Mouse (Mus musculus) cerebellum, adult 8-10 months (tissue): Measurements from ENCODE around the gene Myof.

Experiments used
- DNase-seq: peaks from one replicate; pipeline ENCODE4 v3.0.0; 2022

Myof gene

DNA sequence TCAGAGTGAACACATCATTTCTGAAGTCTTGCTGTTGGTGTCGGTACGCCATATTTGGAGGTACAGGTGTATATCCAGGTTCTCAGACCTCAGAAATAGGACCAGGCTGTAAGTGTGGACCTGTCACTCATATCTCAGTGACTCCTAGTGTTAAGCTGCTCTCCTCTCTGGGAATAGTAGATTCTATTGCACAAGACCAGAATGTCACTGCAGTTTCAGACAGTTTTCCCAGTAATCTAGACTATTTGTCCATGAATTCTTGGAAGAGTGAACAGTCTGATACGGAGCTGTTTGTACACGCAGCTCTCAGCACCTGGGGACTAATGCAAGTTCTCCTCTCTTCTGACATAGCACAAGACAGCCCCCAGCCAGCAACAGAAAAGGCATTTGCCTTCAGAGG is 42.4 kb downstream of the Myof start:
- DNase-seq: no peak

DNA sequence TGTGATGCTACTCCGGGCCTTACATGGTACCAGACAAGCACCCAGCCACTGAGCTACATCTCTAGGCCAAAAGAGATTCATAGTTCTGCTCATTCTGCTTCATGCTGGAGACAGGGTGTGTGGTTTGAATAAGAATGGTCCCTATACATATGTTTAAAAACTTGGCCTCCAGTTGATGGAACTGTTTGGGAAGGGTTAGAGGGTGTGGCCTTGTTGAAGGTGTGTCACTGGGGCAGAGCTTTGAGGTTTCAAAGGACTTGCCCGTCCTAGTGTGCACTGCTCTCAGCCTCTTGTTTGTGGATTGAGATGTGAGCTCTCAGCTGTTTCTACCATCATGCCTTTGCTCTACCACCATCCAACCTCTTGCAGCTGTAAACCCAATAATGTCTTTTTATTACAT is 43.4 kb downstream of the Myof start:
- DNase-seq: no peak

DNA sequence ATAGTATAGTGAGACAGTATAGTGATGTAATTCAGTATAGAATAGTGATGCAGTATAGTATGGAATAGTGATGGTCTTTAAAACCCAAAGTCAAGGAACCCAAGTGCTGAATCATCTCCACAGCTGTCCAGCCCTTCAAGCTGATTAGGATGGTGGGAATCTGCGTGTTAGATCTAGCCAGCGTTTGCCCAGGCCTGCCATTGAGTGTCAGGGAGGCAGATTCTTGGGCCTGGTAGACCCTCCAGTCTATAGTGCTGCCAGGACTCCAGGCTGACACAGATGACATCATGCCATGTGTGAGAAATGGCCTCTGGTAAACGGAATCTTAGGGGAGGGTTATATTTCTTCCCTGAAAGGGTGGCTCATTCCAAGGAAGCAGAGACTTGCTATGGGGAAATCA is 49.1 kb downstream of the Myof start:
- no peak for DNase-seq

DNA sequence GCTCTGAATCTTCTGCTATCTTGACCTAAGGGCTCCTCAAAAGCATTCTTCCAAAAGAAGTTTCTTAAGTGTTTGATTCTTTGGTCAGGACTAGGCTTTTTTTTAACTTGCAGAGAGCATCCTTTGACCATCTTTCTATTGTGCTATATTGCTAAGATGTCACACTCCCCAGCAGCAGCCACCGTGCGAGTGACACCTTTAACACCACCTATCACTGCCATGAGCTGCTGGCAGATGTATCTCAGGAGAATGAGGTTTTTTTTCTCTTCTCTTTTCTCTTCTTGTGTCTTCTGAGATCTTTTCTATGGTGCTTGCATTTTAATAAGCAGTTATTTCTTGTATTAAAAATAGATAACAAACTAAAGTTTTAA is 51.2 kb downstream of the Myof start:
- no peak for DNase-seq

DNA sequence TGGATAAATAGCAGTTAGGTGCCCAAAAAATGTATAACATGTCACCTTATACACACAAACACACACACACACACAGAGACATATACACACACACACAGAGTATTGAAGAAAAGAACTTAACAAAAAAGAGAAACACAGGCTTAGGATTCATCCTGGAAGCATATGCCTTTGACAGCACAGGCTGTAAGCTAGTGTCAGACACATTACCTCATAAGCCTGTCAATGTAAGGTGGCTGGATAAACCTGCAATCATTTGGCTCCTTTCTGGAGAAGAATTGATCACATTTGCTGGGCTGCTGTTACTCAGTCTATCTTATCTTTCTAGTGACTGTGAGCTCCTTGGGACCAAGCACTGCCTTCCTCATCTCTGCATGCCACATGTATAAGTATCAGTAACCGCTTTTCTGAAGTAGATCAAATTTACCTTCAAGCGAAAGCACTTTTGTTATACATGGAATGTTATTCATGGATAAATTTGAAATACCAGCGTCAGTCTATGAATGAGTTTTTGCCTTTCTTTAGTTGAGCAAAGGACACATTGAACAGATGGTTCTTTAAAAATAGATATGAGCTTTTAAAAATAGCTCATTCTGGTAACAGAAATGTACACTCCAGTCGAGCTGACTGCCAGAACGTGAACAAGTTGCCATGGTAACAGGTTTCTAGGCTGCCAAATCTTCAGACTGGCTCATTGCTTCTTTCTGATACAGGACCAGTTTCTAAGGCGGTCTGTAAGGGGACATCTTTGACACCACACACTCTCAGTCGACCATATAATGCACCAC is 51.8 kb downstream of the Myof start:
- peak; percentile 72 for DNase-seq

DNA sequence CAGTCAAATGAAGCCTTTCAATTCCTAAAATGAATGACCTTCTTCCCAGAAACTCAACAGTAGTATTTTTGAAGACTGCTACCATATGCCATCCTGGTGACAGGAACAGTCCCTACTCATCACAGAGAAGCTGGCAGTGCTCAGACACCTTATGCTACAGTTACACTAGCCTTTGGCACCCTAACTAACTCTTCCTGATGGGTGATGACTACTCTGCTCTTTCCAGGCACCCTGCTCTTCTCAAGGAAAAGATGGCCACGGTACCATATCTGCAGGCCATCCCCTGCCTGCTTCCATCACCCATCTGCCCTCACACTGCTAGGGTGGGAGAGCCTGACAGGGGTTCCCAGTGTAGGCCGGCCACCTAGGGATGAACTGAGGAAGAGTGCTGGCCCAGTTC is 53.4 kb downstream of the Myof start:
- peak; percentile 30 for DNase-seq

DNA sequence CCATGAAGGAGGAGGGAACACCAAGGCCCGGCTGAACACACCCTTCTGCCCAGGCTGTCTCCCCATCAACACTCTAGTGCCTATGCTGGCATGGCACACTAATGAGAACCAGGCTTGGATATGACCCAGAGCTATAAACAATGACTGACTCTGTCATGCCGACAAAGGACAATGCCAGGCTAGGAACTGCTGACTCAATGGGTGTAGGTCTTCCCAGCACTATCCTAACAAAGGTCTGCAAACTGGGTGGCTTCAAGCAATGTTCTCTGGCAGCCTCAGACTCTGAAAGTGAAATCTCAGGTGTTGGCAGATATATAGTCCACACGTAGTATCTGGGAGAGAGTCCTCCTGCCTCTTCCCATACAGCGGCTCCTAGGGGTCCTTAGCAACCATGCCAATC is 55.2 kb downstream of the Myof start:
- no peak for DNase-seq

DNA sequence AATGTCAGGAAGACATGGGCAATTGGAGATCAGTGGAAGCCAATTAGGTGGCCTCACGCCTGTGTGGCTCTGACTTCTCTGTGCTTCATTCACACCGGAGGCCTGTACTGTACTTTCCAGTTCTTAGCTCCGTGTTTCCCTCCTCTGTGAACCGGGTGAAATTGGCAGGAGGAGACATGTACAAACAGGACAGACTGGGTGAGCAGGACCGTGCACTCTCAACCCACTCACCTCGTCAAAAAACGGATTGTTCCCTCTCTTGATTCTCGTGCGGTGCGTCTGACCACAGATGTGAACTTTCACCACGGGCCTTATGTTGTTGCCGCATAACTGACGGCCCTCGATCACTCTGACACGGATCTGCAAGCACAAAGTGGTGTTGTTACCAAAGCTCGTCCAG is 57.6 kb downstream of the Myof start:
- DNase-seq: no peak

DNA sequence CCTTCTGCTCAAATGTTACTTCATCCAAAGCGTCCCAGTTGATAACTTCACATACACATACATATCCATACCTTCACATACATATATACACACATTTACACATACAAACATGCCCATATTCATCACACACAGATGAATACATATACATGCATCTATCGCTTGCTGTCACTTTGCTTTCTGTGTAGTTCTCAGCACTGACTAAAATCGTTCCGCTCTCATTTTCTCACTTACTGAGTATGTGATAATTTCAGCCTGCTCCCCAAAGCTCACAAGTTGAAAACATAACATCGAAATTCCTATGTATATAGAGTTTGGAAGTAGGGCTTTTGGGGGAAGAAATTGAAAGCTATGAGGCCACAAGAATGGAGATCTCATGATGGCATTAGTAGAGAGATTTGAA is 67.4 kb downstream of the Myof start:
- no peak for DNase-seq

DNA sequence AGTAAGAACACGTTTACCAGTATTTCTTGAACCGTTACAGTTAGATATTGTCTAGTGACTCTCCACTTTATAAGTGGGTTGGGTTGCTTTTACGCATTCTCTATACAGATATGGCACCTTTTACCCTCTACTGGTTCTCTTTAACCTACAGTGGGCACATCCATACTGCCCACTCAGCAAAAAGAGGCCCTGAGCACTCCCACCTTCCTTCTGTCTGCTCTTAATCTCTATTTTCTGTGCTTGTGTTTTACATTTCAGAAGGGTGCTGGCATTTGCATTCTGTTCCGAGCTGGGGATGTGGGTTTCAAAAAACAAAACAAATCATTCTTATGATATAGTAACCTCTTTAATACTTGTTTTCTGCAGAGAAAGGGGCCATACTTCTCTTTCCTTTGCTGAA is 72.8 kb downstream of the Myof start:
- DNase-seq: no peak

DNA sequence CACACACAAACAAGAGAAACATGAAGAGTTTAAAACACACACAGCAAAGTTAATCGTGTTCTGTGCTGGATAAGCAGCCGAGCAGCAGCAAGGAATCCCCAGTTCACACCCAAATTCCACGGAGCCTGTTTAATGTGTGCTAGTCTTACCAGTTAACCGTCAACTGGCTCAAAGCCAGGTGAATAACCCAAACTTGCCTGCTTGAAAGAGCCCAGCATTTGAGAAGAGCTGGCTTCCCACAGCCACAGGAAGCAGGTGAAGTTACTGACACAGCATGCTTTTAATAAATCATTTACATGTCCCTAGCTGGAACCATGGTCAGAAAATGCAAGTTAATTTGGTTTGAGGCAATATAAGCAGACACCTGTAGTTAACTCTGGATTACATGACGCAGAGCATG is 73.4 kb downstream of the Myof start:
- DNase-seq: no peak

DNA sequence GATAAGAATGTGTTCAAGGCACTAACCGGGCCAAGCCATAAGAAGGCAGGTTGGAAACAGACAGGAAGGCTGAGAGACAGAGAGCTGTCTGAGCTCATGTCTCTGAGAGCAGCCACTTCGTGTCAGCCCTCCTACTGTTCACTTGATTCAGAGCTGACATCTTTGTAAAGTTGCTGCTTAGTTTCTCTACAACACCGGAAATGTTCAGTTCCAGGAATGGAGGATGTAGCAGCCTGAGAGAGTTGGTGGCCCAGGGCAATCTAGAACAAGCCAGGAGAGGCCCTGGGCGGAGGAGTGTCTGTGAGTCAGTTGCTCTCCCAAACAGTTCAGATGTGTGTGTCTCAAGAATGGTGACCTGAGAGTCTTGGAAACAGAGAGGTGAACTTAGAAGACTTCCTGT is 77.5 kb downstream of the Myof start:
- no peak for DNase-seq

DNA sequence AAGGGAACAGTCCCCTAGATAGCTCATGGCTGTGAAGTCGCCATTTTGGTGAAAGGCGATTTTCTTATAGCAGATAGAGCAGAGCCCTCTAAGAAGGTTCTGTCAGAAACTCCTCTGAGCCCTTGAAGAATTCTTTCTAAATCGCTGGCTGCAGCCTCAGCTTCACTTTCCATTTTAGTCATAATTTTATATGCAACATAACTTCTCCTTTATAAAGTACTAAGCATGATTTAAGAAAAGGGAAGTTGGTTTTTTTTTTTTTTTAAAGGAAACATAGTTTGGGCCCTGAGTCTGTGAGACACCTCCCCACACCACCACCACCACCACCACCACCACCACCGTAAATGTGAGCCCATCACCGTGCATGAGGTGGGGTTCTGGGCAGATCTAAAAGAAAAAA is 80.0 kb downstream of the Myof start:
- no peak for DNase-seq

DNA sequence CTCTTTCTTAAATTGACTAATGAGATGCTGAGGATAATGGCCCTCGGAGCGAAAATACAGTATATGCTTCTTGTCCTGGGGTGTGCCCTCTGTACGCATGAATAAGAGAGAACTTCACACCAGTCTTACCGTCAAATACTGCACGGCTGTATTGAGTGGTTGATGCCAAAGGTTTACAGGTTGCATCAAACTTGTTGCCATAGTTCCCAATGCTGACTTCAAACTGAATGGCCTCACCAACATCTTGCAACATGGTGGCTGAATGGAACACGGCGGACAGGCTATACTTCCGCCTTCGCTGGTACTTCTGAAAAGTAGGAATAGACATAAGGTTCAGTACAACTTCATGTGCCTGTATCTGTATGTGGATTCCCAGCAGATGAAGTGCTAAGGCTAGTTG is 82.6 kb downstream of the Myof start:
- DNase-seq: no peak

DNA sequence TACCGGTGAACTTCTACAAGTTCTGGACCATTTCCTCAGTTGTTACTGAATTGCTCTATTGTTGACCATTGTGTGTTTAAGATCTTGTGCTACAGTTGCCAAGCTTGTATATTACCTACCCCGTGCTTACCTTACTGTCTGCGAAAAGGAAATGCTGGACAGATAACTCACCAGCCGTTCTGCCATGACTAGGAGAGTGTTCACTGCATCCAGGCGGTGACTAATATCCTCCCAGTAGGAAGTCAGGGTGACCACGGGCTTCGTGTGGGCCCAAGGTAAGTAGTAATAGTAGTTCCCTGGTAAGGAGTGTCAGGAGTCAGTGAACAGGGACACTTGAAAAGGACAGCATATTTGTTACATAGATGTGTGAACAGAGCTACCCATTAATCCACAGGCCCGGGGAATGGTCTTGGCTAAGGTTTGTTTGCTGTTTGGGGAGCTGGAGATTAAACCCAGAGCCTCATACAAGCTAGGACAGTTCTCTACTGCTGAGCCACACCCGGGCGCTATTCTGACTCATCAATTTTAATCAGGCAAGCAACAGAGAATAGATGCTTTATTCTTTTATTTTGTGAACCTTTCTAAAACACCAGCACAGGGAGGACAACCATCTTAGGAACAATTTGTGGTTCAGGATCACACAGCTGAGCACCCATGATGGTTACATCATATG is 83.7 kb downstream of the Myof start:
- DNase-seq: no peak

DNA sequence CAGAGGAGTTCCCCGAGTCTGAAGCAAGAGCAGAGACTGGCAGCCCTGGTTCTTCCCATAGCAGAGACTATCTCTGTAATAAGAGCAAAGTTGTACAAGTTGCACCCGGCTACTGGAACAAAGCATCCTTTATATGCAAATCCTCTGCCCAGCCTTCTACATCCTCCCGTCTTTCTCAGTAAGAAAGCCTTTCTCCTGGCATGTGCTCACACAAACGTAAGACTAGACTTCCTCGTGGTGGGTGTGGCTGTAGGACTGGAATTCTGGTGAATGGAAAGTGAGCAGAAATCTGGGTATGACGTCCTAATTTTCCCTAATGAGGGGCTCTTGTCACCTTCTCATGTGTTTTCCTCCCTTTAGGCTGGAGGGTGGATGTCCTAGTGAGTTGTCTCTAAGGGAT is 84.3 kb downstream of the Myof start:
- no peak for DNase-seq

DNA sequence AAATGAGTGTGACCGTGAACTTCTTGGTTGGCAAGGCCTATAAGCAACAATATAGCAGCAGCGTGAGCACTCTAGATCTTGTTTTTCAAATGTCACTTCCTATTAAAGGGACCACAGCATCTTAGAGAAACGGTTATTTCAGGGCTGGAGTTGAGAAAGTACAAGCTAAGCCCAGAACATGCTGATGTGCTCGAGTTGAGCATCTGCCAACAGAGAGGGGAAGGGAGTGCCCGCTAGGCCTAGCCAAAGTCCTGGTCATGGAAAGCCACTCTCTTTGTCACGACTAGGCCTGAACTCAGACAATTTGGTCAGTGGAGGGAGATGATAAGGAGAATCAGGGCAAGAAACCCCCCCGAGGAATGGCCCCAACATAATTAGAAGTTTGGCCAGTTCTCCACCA is 86.1 kb downstream of the Myof start:
- DNase-seq: no peak

DNA sequence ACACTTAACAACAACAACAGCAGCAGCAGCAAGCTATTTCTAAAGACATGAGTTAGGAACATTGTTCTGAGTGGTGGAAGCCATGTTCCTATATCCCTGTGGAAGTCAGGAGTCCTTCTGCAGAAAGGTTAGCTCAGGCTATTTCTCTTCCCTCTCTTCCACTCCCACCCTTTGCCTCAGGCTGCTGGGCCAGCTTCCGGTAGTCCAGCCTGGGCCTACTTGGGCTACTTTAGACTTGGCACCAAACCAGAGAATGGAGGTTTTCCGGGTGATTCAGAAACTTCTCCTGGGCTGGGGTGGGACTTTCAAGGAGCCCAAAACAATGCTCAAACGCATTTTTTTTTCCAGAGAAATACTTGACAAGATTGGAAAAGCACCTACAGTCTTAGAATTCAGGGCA is 87.4 kb downstream of the Myof start:
- DNase-seq: no peak

DNA sequence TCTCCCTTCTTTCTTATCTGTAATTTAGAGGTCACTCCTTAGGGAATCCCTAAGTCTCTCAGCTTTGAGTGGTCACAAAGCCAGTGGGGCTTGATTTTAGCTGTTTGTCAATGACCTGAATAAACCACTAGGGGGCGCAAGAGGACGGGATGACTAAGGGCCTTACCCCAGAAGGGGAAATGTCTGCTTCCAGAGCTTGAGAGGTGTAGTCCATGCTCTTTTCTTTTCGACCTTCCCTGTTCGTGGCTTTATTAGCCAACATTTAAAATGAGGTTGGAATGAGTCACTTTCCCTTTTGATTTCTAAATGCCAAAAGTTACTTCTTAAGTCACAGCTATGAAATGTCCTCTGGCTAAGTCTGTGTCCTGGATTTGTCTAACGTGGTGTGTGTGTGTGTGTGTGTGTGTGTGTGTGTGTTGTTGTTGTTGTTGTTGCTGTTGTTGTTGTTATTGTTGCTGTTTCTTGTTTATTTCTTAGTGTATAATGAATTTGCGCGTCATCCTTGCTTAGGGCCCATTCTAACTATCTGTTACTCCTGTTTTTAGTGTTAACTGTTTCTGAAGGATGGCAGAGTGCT is 87.9 kb downstream of the Myof start:
- DNase-seq: peak; percentile 81

DNA sequence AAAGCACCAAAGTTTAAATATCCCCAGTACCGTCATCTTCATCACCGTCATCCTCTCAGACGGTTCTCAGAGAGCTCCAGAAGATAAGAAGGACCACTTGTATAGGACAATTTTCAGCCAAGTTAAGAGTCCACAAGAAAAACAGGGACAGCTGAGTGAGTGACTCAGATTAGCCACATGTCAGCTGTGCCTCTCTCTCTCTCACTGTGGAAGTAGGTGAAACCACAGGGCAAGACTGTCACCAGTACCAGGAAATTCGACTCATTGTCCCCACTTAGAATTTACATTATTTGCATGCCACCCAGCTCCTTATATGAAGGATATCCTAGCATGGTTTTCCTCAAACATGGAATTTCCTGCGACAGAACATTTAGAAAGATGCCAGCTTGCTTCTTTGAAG is 88.6 kb downstream of the Myof start:
- DNase-seq: no peak

DNA sequence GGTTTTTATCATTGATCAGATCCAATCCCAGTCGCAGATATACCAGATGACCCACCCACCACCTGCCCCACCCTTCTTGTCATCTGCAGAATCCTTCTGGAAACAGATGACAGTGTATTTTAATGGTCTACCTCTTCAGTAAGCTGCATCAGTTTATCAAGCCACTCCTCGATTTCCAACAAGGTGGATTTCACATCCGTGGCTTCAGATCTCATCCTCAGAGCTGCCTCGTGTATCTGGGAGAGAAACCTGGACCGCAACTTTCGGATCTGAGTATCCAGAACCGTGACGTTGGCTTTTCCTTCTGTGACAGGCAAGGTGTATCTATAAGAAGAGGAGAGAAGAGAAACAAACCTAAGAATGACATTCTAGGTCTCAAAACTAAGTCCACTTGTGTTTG is 89.1 kb downstream of the Myof start:
- no peak for DNase-seq

DNA sequence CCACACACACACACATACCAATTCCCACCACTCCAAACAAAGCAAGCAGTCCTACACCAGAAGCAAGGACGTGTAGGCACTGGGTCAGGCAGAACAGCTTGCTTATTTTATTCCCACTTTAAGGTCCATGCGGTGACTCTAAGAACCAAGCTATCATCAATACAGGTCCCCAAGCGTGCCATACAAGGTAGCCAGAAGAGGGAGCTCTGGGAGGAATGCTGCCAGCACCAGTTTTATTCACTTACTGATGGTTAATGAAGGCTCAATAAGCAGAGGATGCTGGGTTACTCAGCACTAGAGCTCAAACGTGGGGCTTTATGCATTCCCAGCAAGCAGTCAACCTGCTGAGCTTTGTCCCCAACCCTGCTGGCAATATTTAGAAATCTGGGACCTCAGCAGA is 96.7 kb downstream of the Myof start:
- no peak for DNase-seq

DNA sequence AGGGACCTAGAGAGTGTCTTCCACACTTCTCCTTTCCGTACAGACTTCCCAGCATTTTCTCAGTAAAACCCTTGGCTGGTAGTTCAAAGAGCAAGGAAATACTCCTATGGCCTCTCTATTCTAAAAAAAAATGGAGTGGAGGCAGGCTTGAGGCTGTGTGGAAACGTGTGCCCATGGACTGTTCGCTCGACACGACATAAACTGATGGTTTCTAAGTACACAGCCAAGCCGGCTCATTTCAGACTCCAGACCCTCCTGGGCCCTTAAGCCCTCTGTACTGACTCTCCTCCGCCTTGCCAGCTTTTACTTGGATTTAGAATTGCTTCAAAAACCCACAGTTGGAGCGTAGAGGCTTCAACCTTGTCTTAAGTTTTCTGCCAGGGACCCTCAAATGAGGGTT is 97.3 kb downstream of the Myof start:
- no peak for DNase-seq

DNA sequence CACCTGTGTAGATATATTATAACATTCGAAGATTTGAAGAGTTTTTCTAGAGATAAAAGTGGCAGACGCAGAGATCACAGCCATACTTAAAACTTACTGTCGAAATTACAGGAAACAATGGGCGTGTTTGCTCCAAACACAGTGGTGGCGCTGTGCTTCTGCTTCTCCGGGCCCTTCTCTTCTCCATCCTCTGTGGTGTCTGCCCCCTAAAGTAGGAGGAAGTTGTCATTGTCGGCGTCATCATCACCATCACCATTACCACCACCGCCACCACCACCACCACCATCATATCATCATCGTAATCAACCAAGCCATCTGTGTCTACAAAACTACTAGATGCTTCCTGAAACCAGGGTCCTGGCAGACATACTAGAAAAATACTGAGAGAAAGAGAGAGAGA is 104.2 kb downstream of the Myof start:
- no peak for DNase-seq

DNA sequence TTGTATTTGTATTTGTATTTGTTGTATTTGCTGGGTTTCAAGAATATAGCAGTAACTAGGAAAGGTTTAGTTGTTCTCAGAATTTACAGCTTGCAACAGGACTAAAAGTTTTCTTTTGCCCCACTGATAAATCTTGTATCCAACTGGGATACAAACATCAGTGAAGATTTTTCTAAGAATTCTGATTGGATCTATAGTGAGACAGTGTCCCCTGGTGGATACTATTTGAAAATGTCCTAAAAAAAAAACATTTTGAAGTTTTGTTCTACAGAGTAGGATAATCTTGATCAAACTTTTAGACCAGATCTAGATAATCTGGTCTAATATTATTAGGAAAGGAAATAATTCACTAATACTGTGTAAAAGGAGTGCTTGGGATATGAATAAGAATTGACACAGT is 106.3 kb downstream of the Myof start:
- no peak for DNase-seq
